Mouse (Mus musculus) liver, embryonic 13.5 days (tissue): ENCODE results near the gene Cyct. TPM values are rescaled to one million over a fixed set of nuclear protein-coding genes. Genes with fewer than 3 reads are reported as not detected.

ENCODE experiments used
- ATAC-seq: fragments of 200-750 bp; cut with Nextera tagmentation; 2 replicates; pipeline ENCODE4 v1.8.0; 2017; ENCODE audit warnings: low read depth, mild to moderate bottlenecking, moderate number of reproducible peaks, moderate library complexity
- DNase-seq: peaks from one replicate; pipeline ENCODE4 v3.0.0; 2022
- H3K27ac ChIP-seq: fragments of 300-500 bp; sonication (generic); 2 replicates; pipeline ENCODE4 v1.5.1; 2015; ENCODE audit warnings: moderate library complexity, mild to moderate bottlenecking, inconsistent platforms
- H3K27me3 ChIP-seq: fragments of 300-500 bp; sonication (generic); 2 replicates; pipeline ENCODE4 v1.6.1; 2015; ENCODE audit warnings: mild to moderate bottlenecking, inconsistent platforms
- H3K36me3 ChIP-seq: fragments of 300-500 bp; sonication (generic); 2 replicates; pipeline ENCODE4 v1.6.1; 2015; ENCODE audit warnings: mild to moderate bottlenecking, inconsistent platforms
- H3K4me1 ChIP-seq: fragments of 300-500 bp; sonication (generic); replicated peaks from 2 replicates; pipeline ENCODE4 v1.6.1; 2015; ENCODE audit warnings: inconsistent platforms
- H3K4me2 ChIP-seq: fragments of 300-500 bp; sonication (generic); 2 replicates; pipeline ENCODE4 v1.6.1; 2015; ENCODE audit warnings: inconsistent platforms, mild to moderate bottlenecking, moderate library complexity
- H3K4me3 ChIP-seq: fragments of 300-500 bp; sonication (generic); replicated peaks from 2 replicates; pipeline ENCODE4 v1.5.1; 2015; ENCODE audit warnings: mild to moderate bottlenecking, inconsistent platforms
- H3K9ac ChIP-seq: fragments of 300-500 bp; sonication (generic); 2 replicates; pipeline ENCODE4 v1.6.1; 2015; ENCODE audit warnings: mild to moderate bottlenecking, inconsistent platforms
- H3K9me3 ChIP-seq: fragments of 300-500 bp; sonication (generic); replicated peaks from 2 replicates; pipeline ENCODE4 v1.6.1; 2016; ENCODE audit warnings: inconsistent platforms
- WGBS: fragments of 180-500 bp; shearing (Covaris S2); methylation state at CpG from one replicate; pipeline ENCODE4 v1.1.7; 2015; ENCODE audit not compliant: insufficient replicate concordance; 5-methylcytosine and 5-hydroxymethylcytosine counted together
- microRNA-seq: library from miRNA; unstranded; fragments of <30 nt; microRNA quantifications from one replicate; pipeline ENCODE4, GENCODE M21; 2016
- polyA plus RNA-seq: library from polyadenylated mRNA; unstranded; fragments of >200 nt; fragmentation: Nextera tagmentation; extraction: Ambion mirVana; gene quantifications from 2 replicates; pipeline ENCODE4 v1.2.1, GENCODE M21; 2015

Gene Cyct
- polyA plus RNA-seq, 1 experiment from 2014 or later, result not detected

GRCm38 (mm10) chr2:76332161-76332805 is 28.0 kb downstream of the Cyct start:
- H3K27ac ChIP-seq, result no peak overlapping the region
- H3K9ac ChIP-seq, result no peak overlapping the region
- no peak overlapping the region for H3K4me2 ChIP-seq
- no peaks in the 10 kb centered on the region for H3K4me1 ChIP-seq
- peaks cover 7% of the 10 kb centered on the region for H3K27me3 ChIP-seq
- 56% methylated on average over 11 of the region's 11 CpGs for WGBS
- no peaks in the 10 kb centered on the region for H3K9me3 ChIP-seq
- H3K4me3 ChIP-seq, result no peak overlapping the region
- H3K36me3 ChIP-seq, result no peaks in the 10 kb centered on the region
- no peak for DNase-seq
- no peak for ATAC-seq

- 72% methylated on average over 5 of the region's 5 CpGs for WGBS
- Histone ChIP-seq H3K9ac (no peak overlapping the region), H3K4me3 (no peak overlapping the region), H3K27ac (no peak overlapping the region), H3K4me1 (no peaks in the 10 kb centered on the region), H3K4me2 (no peak overlapping the region), H3K9me3 (no peaks in the 10 kb centered on the region), H3K36me3 (no peaks in the 10 kb centered on the region), H3K27me3 (no peaks in the 10 kb centered on the region)
- ATAC-seq, result no peak
- no peak for DNase-seq
Measured at GRCm38 (mm10) chr2:76330081-76330480, 30.2 kb downstream of the Cyct start.

DNA sequence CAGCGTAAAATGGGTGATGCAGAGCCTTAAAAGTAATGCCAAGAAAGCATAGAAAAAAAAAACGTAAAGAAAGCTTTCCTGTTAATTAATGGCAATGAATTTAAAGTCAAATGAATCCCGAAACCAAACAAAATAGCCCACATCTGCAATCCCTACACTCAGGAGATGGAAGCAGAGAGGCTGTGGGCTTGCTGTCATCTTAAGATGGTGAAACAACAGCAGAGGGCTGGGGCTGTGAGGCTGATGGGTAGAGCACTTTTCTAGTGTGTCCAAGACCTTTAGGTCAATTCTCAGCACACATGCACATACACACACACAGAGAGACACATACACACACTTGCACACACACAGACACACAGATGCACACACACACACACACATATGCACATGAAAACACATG is 34.1 kb downstream of the Cyct start:
- WGBS, result 63% methylated on average over 3 of the region's 3 CpGs
- H3K9me3 ChIP-seq, result no peaks in the 10 kb centered on the region
- no peak overlapping the region for H3K4me2 ChIP-seq
- H3K4me3 ChIP-seq, result no peak overlapping the region
- H3K27me3 ChIP-seq, result no peaks in the 10 kb centered on the region
- DNase-seq, result no peak
- no peak overlapping the region for H3K27ac ChIP-seq
- no peaks in the 10 kb centered on the region for H3K36me3 ChIP-seq
- no peak for ATAC-seq
- no peak overlapping the region for H3K9ac ChIP-seq
- H3K4me1 ChIP-seq, result 0 out of 2 replicates have a peak, but pooled peaks cover 4% of the 10 kb centered on the region

- H3K36me3 ChIP-seq, result no peaks in the 10 kb centered on the region
- H3K4me1 ChIP-seq, result peaks cover 16% of the 10 kb centered on the region
- no peaks in the 10 kb centered on the region for H3K9me3 ChIP-seq
- no peak overlapping the region for H3K27ac ChIP-seq
- no peak overlapping the region for H3K4me3 ChIP-seq
- no peak for DNase-seq
- no peak overlapping the region for H3K4me2 ChIP-seq
- ATAC-seq, result no peak
- H3K9ac ChIP-seq, result no peak overlapping the region
- no peaks in the 10 kb centered on the region for H3K27me3 ChIP-seq
- 75% methylated on average over 5 of the region's 5 CpGs for WGBS
Measured at GRCm38 (mm10) chr2:76324463-76324862, 35.8 kb downstream of the Cyct start.

GRCm38 (mm10) chr2:76323185-76323875 is 36.9 kb downstream of the Cyct start:
- no peak; the same call in 1 of the 2 replicates for ATAC-seq
- Histone ChIP-seq H3K27me3 (no peaks in the 10 kb centered on the region), H3K36me3 (no peaks in the 10 kb centered on the region), H3K9me3 (no peaks in the 10 kb centered on the region), H3K27ac (no peak overlapping the region), H3K4me3 (no peak overlapping the region), H3K4me2 (no peak overlapping the region), H3K4me1 (peaks cover 16% of the 10 kb centered on the region), H3K9ac (no peak overlapping the region)
- 78% methylated on average over 21 of the region's 21 CpGs for WGBS
- DNase-seq, result no peak

GRCm38 (mm10) chr2:76320336-76320735 is 39.9 kb downstream of the Cyct start:
- 27% methylated on average over 6 of the region's 6 CpGs for whole genome bisulfite sequencing
- no peak overlapping the region for H3K4me2 ChIP-seq
- no peak overlapping the region for H3K27ac ChIP-seq
- H3K9me3 ChIP-seq, result no peaks in the 10 kb centered on the region
- no peaks in the 10 kb centered on the region for H3K36me3 ChIP-seq
- H3K4me1 ChIP-seq, result peaks cover 16% of the 10 kb centered on the region
- no peak overlapping the region for H3K4me3 ChIP-seq
- ATAC-seq (peak; percentile 88), DNase-seq (no peak)
- H3K9ac ChIP-seq, result no peak overlapping the region
- H3K27me3 ChIP-seq, result no peaks in the 10 kb centered on the region

DNA sequence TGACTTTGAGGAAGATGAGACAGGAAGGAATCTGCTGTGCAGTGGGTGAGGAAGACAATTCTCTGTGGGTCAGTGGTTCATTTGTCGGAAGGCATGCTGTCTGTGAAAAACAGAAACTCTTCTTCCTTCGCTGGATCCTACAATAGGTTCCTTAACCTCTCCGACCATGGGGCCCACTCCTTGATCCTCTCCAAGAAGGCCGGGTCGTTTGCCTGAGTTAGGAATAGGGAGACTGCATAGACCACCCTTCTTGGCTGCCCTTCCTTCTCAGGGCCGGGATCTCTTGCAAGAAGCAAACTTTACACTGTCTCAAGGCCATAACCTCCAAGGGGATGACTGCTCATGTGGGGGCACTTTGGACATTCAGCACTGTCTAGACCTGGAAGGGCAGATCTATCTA is 41.0 kb downstream of the Cyct start:
- 81% methylated on average over 6 of the region's 6 CpGs for WGBS
- Histone ChIP-seq H3K4me3 (no peak overlapping the region), H3K9me3 (no peaks in the 10 kb centered on the region), H3K4me2 (no peak overlapping the region), H3K27me3 (no peaks in the 10 kb centered on the region), H3K27ac (no peak overlapping the region), H3K36me3 (no peaks in the 10 kb centered on the region), H3K4me1 (peaks cover 16% of the 10 kb centered on the region), H3K9ac (no peak overlapping the region)
- ATAC-seq, result no peak
- no peak for DNase-seq

Small RNA genes within 50 kb of the gene (microRNA-seq; reads per million reads assigned to microRNA genes)
- gene Gm44337, result not detected

Other genes starting within 250 kb of the Cyct start
- 0.02 TPM in 1 of 2 replicates, not detected in the other for gene Pde11a, start 21.7 kb downstream of the Cyct start, polyA plus RNA-seq
- gene Rbm45, start 9.5 kb upstream of the Cyct start, polyA plus RNA-seq, result 8.8 and 9.7 TPM in 2 replicates
- 0.43 and 0.70 TPM in 2 replicates for gene Osbpl6, start 46.1 kb upstream of the Cyct start, polyA plus RNA-seq